Mouse (Mus musculus): Measurements from ENCODE around the gene Atp5h. TPM values are rescaled to one million over a fixed set of nuclear protein-coding genes. Genes with fewer than 3 reads are reported as not detected.

Gene Atp5h
- polyA plus RNA-seq, 1 experiment from 2014 or later = 931 TPM

DNA sequence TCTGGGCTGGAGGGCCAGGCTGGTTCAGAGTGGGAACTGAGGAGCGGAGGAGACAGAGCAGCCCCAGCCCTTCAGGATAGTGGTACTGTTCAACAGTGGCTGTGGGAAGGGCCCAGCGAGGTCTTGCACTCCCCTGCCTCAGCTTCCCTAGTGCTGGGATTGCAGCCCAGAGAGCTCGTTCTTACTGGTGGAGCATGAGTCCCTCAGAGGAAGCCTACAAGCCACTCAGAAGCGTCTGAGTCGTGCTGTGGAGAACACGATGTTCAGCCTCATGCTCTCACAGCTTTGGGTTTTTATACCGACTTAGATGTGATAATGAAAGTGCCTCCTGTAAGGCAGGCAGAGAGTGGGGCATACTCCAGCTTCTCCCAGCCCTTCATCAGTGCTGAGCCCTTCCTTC, 4.9 kb upstream of the Atp5h start:
- WGBS = 89% methylated on average over 7 of the region's 7 CpGs
- Histone ChIP-seq H3K36me3 (replicated peaks; ENCODE audit: control insufficient read depth, insufficient read depth, low read depth, low read length) (no peaks in the 10 kb centered on the region), H3K27me3 (ENCODE audit: control insufficient read depth, insufficient read depth, low read length) (no peaks in the 10 kb centered on the region), H3K4me2 (ENCODE audit: low read depth, low read length) (no peak overlapping the region), H3K4me1 (ENCODE audit: control insufficient read depth, insufficient read depth, low read length) (peaks cover 3% of the 10 kb centered on the region; the same call in 1 of the 2 replicates), H3K27ac (replicated peaks; ENCODE audit: low read depth, low read length) (no peak overlapping the region), H3K9ac (replicated peaks; ENCODE audit: low read length) (no peak overlapping the region), H3K9me3 (replicated peaks; ENCODE audit: control insufficient read depth, low read length) (no peaks in the 10 kb centered on the region), H3K4me3 (ENCODE audit: low read depth, low read length) (no peak overlapping the region)
- no peak for ATAC-seq (replicated peaks; ENCODE audit: insufficient number of reproducible peaks, low FRiP score, low TSS enrichment, low read depth)
- DNase-seq (ENCODE audit: low spot score) = no peak

DNA sequence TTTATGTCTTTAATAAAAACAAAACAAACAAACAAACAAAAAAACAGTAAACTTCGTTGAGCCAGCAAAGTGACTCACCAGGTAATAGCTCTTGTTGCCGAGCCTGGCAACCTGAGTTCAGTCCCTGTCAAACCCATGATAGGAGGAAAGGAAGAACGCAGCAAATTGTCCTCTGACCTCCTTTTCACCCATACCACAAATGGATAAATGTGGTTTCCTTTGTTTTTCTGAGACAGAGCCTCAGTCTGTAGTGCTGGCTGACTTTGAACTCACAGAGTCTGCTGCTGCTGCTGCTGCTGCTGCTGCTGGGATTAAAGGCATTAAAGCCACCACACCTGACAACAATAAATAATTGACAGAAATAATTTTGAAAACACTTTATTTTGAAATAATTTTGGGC, 3.3 kb upstream of the Atp5h start:
- Histone ChIP-seq H3K9ac (replicated peaks; ENCODE audit: low read length) (no peak overlapping the region), H3K9me3 (replicated peaks; ENCODE audit: control insufficient read depth, low read length) (no peaks in the 10 kb centered on the region), H3K27me3 (ENCODE audit: control insufficient read depth, insufficient read depth, low read length) (no peaks in the 10 kb centered on the region), H3K4me1 (ENCODE audit: control insufficient read depth, insufficient read depth, low read length) (peaks cover 7% of the 10 kb centered on the region), H3K36me3 (replicated peaks; ENCODE audit: control insufficient read depth, insufficient read depth, low read depth, low read length) (no peaks in the 10 kb centered on the region), H3K4me3 (ENCODE audit: low read depth, low read length) (no peak overlapping the region), H3K4me2 (ENCODE audit: low read depth, low read length) (no peak overlapping the region), H3K27ac (replicated peaks; ENCODE audit: low read depth, low read length) (no peak overlapping the region)
- WGBS = 71% methylated on average over 3 of the region's 3 CpGs
- ATAC-seq (replicated peaks; ENCODE audit: insufficient number of reproducible peaks, low FRiP score, low TSS enrichment, low read depth) (no peak), DNase-seq (ENCODE audit: low spot score) (no peak)

DNA sequence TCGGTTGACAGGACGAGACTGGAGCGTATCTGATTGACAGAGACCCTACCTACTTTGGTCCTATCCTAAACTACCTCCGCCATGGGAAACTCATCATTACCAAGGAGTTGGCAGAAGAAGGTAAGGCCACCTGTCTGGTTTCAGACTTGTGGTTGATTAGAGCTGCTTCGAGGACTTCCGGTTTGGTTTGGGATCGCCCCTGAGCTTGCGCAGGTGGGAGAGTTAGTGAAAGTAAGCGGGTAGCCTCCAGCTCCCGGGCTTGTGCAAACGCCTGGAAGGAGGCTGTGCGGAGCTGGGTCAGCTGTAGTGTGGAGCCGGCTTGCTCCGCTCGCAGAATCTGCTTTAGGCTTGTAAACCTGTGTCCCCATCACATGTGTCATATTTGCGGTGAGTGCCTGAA, 2.2 kb upstream of the Atp5h start:
- DNase-seq (ENCODE audit: low spot score) (no peak), ATAC-seq (replicated peaks; ENCODE audit: insufficient number of reproducible peaks, low FRiP score, low TSS enrichment, low read depth) (no peak)
- H3K4me3 ChIP-seq (ENCODE audit: low read depth, low read length) = no peak overlapping the region
- no peaks in the 10 kb centered on the region; the same call in 1 of the 2 replicates for H3K36me3 ChIP-seq (replicated peaks; ENCODE audit: control insufficient read depth, insufficient read depth, low read depth, low read length)
- no peaks in the 10 kb centered on the region for H3K27me3 ChIP-seq (ENCODE audit: control insufficient read depth, insufficient read depth, low read length)
- H3K9ac ChIP-seq (replicated peaks; ENCODE audit: low read length) = no peak overlapping the region
- 91% methylated on average over 16 of the region's 16 CpGs for WGBS
- no peak overlapping the region for H3K4me2 ChIP-seq (ENCODE audit: low read depth, low read length)
- peaks cover 7% of the 10 kb centered on the region for H3K4me1 ChIP-seq (ENCODE audit: control insufficient read depth, insufficient read depth, low read length)
- no peak overlapping the region for H3K27ac ChIP-seq (replicated peaks; ENCODE audit: low read depth, low read length)
- no peaks in the 10 kb centered on the region for H3K9me3 ChIP-seq (replicated peaks; ENCODE audit: control insufficient read depth, low read length)

DNA sequence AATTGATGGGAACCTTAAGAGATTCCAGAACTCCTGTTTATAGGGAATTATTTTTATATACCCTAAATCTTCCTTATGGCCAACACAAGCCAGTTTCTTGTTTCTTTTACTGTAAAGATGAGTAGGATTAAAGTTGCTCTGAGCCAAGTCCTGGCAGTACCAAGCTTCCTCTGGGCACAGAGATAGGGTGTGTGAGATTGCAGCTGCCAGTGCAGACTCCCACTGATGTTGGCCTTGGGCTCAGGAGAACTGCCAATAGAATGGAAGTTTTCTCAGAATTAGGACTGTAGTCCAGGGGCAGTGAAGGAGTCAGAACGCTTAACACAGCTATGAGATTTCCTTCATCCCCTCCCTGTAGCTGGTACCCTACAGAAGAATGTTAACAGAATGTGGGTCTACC, 1.6 kb upstream of the Atp5h start:
- H3K36me3 ChIP-seq (replicated peaks; ENCODE audit: control insufficient read depth, insufficient read depth, low read depth, low read length) = no peaks in the 10 kb centered on the region; the same call in 1 of the 2 replicates
- no peak for ATAC-seq (replicated peaks; ENCODE audit: insufficient number of reproducible peaks, low FRiP score, low TSS enrichment, low read depth)

DNA sequence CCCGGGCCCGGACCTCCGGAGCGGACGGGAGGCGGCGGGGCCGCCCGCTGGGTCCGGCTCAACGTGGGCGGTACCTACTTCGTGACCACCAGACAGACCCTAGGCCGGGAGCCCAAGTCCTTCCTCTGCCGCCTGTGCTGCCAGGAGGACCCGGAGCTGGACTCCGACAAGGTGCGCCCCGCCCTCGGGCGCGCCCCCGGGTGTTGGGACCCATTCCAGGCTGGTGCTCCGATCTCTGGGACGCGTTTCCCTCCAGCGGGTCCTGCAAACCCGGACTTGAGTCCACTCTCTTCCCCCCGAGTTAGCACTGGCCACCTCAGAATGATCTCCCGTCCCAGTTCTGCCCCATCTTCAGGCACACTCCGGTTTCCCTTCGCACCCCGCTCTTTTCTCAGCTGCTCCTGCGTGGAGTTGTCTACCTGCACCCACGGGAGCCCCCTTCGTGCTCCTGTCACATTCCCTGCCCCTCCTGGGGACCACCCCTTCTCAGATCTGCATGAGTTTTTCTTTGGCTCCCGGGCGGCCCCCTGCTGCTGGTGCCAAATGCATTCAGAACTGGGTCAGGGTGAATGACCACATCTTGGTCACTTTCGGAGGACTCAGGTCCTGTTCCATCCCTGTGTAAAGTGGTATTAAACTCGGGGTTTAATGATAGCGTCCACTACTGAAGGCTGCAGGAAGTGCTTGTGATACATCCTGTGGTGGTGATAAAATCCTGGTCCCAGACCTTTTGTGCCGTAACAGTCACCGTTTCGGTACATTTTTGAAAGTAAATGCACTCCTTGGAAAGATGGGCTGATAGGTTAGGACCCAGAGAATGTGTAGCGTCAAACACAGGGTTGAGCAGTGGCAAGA, 801 bp upstream of the Atp5h start:
- H3K36me3 ChIP-seq (replicated peaks; ENCODE audit: control insufficient read depth, insufficient read depth, low read depth, low read length) = no peaks in the 10 kb centered on the region; the same call in none of the 2 replicates
- peak; percentile 57 for DNase-seq (ENCODE audit: low spot score)
- H3K4me2 ChIP-seq (ENCODE audit: low read depth, low read length) = peak overlapping the region; percentile 81
- no peaks in the 10 kb centered on the region for H3K27me3 ChIP-seq (ENCODE audit: control insufficient read depth, insufficient read depth, low read length)
- H3K27ac ChIP-seq (replicated peaks; ENCODE audit: low read depth, low read length) = peak overlapping the region; percentile 80
- peak; percentile 64 for ATAC-seq (replicated peaks; ENCODE audit: insufficient number of reproducible peaks, low FRiP score, low TSS enrichment, low read depth)
- H3K4me1 ChIP-seq (ENCODE audit: control insufficient read depth, insufficient read depth, low read length) = peaks cover 7% of the 10 kb centered on the region
- peak overlapping the region; percentile 97 for H3K9ac ChIP-seq (replicated peaks; ENCODE audit: low read length)
- 3% methylated on average over 43 of the region's 45 CpGs for WGBS
- H3K9me3 ChIP-seq (replicated peaks; ENCODE audit: control insufficient read depth, low read length) = no peaks in the 10 kb centered on the region
- peak overlapping the region; percentile 95 for H3K4me3 ChIP-seq (ENCODE audit: low read depth, low read length)

More for the DNA sequence above, 1.6 kb upstream of the Atp5h start:
- H3K9me3 ChIP-seq (replicated peaks; ENCODE audit: control insufficient read depth, low read length) = no peaks in the 10 kb centered on the region
- H3K4me1 ChIP-seq (ENCODE audit: control insufficient read depth, insufficient read depth, low read length) = peaks cover 7% of the 10 kb centered on the region
- no peak overlapping the region for H3K27ac ChIP-seq (replicated peaks; ENCODE audit: low read depth, low read length)
- WGBS = 60% methylated on average over 1 of the region's 1 CpGs
- peak overlapping the region; percentile 95; the same call in 1 of the 2 replicates for H3K4me3 ChIP-seq (ENCODE audit: low read depth, low read length)
- no peak for DNase-seq (ENCODE audit: low spot score)
- no peaks in the 10 kb centered on the region for H3K27me3 ChIP-seq (ENCODE audit: control insufficient read depth, insufficient read depth, low read length)
- H3K4me2 ChIP-seq (ENCODE audit: low read depth, low read length) = no peak overlapping the region; the same call in 1 of the 2 replicates
- peak overlapping the region; percentile 97; the same call in 1 of the 2 replicates for H3K9ac ChIP-seq (replicated peaks; ENCODE audit: low read length)

DNA sequence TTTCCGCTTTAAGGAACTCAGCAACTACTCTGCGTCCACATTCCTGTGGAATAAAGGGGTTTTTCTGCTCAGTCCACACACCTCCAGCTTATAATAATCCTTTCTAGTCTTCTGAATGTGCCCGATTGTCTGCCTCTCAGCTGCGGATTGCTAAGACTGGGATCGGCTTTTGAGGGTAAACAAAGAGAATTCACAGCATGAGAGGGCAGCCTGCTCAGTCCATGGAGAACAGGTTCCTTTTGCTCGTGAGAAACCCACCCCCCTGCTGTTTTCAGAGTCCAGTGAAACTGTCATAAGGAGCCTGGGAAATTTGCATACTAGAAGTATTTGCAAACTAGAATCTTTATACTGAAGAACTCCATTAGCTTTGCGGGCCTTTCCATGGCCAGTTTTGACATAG, 10.2 kb downstream of the Atp5h start:
- ATAC-seq (replicated peaks; ENCODE audit: insufficient number of reproducible peaks, low FRiP score, low TSS enrichment, low read depth) = no peak

DNA sequence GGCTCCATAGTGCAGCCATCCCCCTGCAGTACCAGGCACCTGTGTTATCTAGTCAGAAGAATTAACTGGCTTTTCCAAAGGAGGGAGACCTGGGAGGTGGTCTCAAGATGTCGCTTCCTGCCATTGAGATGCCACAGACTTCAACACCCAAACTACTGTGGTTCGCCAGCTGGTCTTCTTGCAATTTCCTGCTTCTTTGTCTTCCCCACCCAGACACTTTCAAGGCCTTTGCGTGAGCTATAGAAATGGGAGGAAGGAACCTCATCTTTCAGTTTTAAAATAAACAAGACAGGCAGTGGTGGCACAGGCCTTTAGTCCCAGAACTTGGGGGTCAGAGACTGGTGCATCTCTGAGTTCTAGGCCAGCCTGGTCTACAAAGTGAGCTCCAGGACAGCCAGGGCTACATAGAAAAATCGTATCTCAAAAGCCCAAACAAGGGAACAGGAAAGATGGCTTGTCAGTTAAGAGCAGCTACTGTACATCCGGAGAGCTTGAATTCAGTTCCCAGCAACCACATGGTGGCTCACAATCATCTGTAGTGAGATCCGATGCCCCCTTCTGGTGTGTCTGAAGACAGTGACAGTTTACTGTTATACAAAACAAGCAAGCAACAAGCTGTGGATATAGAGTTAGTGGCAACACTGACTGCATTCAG, 11.4 kb downstream of the Atp5h start:
- Histone ChIP-seq H3K27me3 (ENCODE audit: control insufficient read depth, insufficient read depth, low read length) (no peaks in the 10 kb centered on the region), H3K9ac (replicated peaks; ENCODE audit: low read length) (no peak overlapping the region), H3K27ac (replicated peaks; ENCODE audit: low read depth, low read length) (0 out of 2 replicates have a peak overlapping the region, but pooled peaks have one; percentile 30), H3K4me3 (ENCODE audit: low read depth, low read length) (no peak overlapping the region), H3K4me1 (ENCODE audit: control insufficient read depth, insufficient read depth, low read length) (no peaks in the 10 kb centered on the region), H3K4me2 (ENCODE audit: low read depth, low read length) (no peak overlapping the region), H3K9me3 (replicated peaks; ENCODE audit: control insufficient read depth, low read length) (no peaks in the 10 kb centered on the region), H3K36me3 (replicated peaks; ENCODE audit: control insufficient read depth, insufficient read depth, low read depth, low read length) (peaks cover 4% of the 10 kb centered on the region; the same call in 1 of the 2 replicates)
- WGBS = 88% methylated on average over 6 of the region's 6 CpGs
- ATAC-seq (replicated peaks; ENCODE audit: insufficient number of reproducible peaks, low FRiP score, low TSS enrichment, low read depth) (no peak), DNase-seq (ENCODE audit: low spot score) (no peak)

More for the DNA sequence above, 10.2 kb downstream of the Atp5h start:
- peak; percentile 45 for DNase-seq (ENCODE audit: low spot score)
- Histone ChIP-seq H3K4me3 (ENCODE audit: low read depth, low read length) (no peak overlapping the region), H3K27me3 (ENCODE audit: control insufficient read depth, insufficient read depth, low read length) (no peaks in the 10 kb centered on the region), H3K4me2 (ENCODE audit: low read depth, low read length) (no peak overlapping the region), H3K9ac (replicated peaks; ENCODE audit: low read length) (no peak overlapping the region), H3K4me1 (ENCODE audit: control insufficient read depth, insufficient read depth, low read length) (no peaks in the 10 kb centered on the region; the same call in 1 of the 2 replicates), H3K27ac (replicated peaks; ENCODE audit: low read depth, low read length) (peak overlapping the region; percentile 31; the same call in 1 of the 2 replicates), H3K36me3 (replicated peaks; ENCODE audit: control insufficient read depth, insufficient read depth, low read depth, low read length) (peaks cover 4% of the 10 kb centered on the region; the same call in 1 of the 2 replicates), H3K9me3 (replicated peaks; ENCODE audit: control insufficient read depth, low read length) (no peaks in the 10 kb centered on the region)
- WGBS = 58% methylated on average over 7 of the region's 7 CpGs

All from embryonic facial prominence, embryonic 11.5 days (tissue).